Mouse (Mus musculus): ENCODE data around the gene Bend5. TPM values are rescaled to one million over a fixed set of nuclear protein-coding genes. Genes with fewer than 3 reads are reported as not detected.
A peak's percentile ranks its signal among the peaks of the same experiment; 100 is the strongest.

The Bend5 gene
- polyA plus RNA-seq, 1 experiment from 2014 or later, result 17.7 TPM

DNA sequence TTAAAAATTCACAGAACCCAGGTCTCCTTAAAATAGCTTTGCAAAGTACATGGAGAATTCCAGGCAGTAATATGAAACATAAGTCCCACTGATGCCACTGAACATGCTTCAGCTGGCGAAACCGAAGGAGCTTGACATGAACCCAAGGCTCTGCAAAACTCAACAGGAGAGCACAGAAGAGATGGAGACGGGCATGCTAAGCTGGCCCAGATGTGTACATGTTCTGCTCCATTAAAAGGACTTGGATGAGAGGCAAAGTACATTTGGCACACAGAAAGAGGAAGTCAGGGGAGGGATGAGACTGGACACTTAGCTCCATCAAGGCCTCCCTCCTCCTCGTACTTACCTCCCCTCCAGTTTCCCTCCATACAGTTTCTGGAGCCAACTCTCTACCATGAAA, 4.1 kb upstream of the Bend5 start:
- Histone ChIP-seq H3K9me3 (replicated peaks; ENCODE audit: control insufficient read depth, low read length) (no peaks in the 10 kb centered on the region), H3K27ac (ENCODE audit: low read depth, low read length) (no peak overlapping the region), H3K36me3 (ENCODE audit: control insufficient read depth, insufficient read depth, low read length) (no peaks in the 10 kb centered on the region), H3K27me3 (ENCODE audit: control insufficient read depth, insufficient read depth, low read length) (no peaks in the 10 kb centered on the region), H3K4me3 (ENCODE audit: low read depth, low read length) (no peak overlapping the region), H3K9ac (ENCODE audit: low read depth, low read length) (no peak overlapping the region), H3K4me2 (no peak overlapping the region), H3K4me1 (ENCODE audit: control insufficient read depth, insufficient read depth, low read length) (peaks cover 2% of the 10 kb centered on the region; the same call in 1 of the 2 replicates)
- 85% methylated on average over 4 of the region's 4 CpGs for WGBS (ENCODE audit: insufficient replicate concordance)
- ATAC-seq (replicated peaks; ENCODE audit: insufficient number of reproducible peaks, low FRiP score, low TSS enrichment), result no peak

GRCm38 (mm10) chr4:111414399-111414798, 407 bp upstream of the Bend5 start:
- 1% methylated on average over 6 of the region's 6 CpGs for WGBS (ENCODE audit: insufficient replicate concordance)
- Histone ChIP-seq H3K27ac (ENCODE audit: low read depth, low read length) (no peak overlapping the region), H3K4me1 (ENCODE audit: control insufficient read depth, insufficient read depth, low read length) (peaks cover 7% of the 10 kb centered on the region; the same call in 1 of the 2 replicates), H3K4me3 (ENCODE audit: low read depth, low read length) (peak overlapping the region; percentile 87), H3K4me2 (peak overlapping the region; percentile 72), H3K36me3 (ENCODE audit: control insufficient read depth, insufficient read depth, low read length) (peaks cover 4% of the 10 kb centered on the region; the same call in 1 of the 2 replicates), H3K9me3 (replicated peaks; ENCODE audit: control insufficient read depth, low read length) (no peaks in the 10 kb centered on the region), H3K27me3 (ENCODE audit: control insufficient read depth, insufficient read depth, low read length) (no peaks in the 10 kb centered on the region), H3K9ac (ENCODE audit: low read depth, low read length) (peak overlapping the region; percentile 90)
- no peak for ATAC-seq (replicated peaks; ENCODE audit: insufficient number of reproducible peaks, low FRiP score, low TSS enrichment)

- 66% methylated on average over 3 of the region's 3 CpGs for WGBS (ENCODE audit: insufficient replicate concordance)
- Histone ChIP-seq H3K9me3 (replicated peaks; ENCODE audit: control insufficient read depth, low read length) (no peaks in the 10 kb centered on the region), H3K4me1 (ENCODE audit: control insufficient read depth, insufficient read depth, low read length) (peaks cover 7% of the 10 kb centered on the region; the same call in 1 of the 2 replicates), H3K9ac (ENCODE audit: low read depth, low read length) (peak overlapping the region; percentile 90; the same call in 1 of the 2 replicates), H3K4me3 (ENCODE audit: low read depth, low read length) (peak overlapping the region; percentile 87), H3K27me3 (ENCODE audit: control insufficient read depth, insufficient read depth, low read length) (no peaks in the 10 kb centered on the region), H3K36me3 (ENCODE audit: control insufficient read depth, insufficient read depth, low read length) (peaks cover 4% of the 10 kb centered on the region; the same call in 1 of the 2 replicates), H3K4me2 (peak overlapping the region; percentile 72), H3K27ac (ENCODE audit: low read depth, low read length) (no peak overlapping the region)
- ATAC-seq (replicated peaks; ENCODE audit: insufficient number of reproducible peaks, low FRiP score, low TSS enrichment), result no peak
Measured at GRCm38 (mm10) chr4:111416126-111416525, 1.3 kb downstream of the Bend5 start.

GRCm38 (mm10) chr4:111416551-111416950, 1.7 kb downstream of the Bend5 start:
- H3K4me3 ChIP-seq (ENCODE audit: low read depth, low read length), result no peak overlapping the region
- peaks cover 4% of the 10 kb centered on the region; the same call in 1 of the 2 replicates for H3K36me3 ChIP-seq (ENCODE audit: control insufficient read depth, insufficient read depth, low read length)
- no peaks in the 10 kb centered on the region for H3K9me3 ChIP-seq (replicated peaks; ENCODE audit: control insufficient read depth, low read length)
- no peak overlapping the region for H3K9ac ChIP-seq (ENCODE audit: low read depth, low read length)
- 58% methylated on average over 3 of the region's 3 CpGs for WGBS (ENCODE audit: insufficient replicate concordance)
- peak overlapping the region; percentile 72; the same call in 1 of the 2 replicates for H3K4me2 ChIP-seq
- H3K4me1 ChIP-seq (ENCODE audit: control insufficient read depth, insufficient read depth, low read length), result peaks cover 7% of the 10 kb centered on the region; the same call in 1 of the 2 replicates
- H3K27ac ChIP-seq (ENCODE audit: low read depth, low read length), result no peak overlapping the region
- no peak for ATAC-seq (replicated peaks; ENCODE audit: insufficient number of reproducible peaks, low FRiP score, low TSS enrichment)
- H3K27me3 ChIP-seq (ENCODE audit: control insufficient read depth, insufficient read depth, low read length), result no peaks in the 10 kb centered on the region

DNA sequence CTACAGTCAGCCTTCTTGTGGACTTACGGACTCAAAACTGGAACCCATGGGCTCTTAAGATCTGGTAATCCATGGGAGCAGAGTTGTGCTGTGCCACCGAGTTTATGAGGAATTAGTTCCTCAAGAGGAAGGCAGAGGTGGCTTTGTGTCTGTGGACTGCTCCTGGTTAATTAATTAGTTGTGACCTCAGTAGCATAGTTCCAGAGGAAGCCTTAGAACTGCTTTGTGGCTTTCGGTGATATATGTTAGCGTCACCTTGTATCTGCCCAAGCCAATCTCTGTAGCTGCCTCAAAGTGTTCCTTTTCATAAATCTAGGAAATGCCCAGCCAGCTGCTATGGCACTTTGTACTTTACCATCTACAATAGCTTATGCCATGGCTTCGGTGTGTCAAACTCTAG, 2.9 kb downstream of the Bend5 start:
- H3K9me3 ChIP-seq (replicated peaks; ENCODE audit: control insufficient read depth, low read length), result no peaks in the 10 kb centered on the region
- H3K4me2 ChIP-seq, result no peak overlapping the region
- peaks cover 4% of the 10 kb centered on the region; the same call in 1 of the 2 replicates for H3K36me3 ChIP-seq (ENCODE audit: control insufficient read depth, insufficient read depth, low read length)
- ATAC-seq (replicated peaks; ENCODE audit: insufficient number of reproducible peaks, low FRiP score, low TSS enrichment), result no peak
- H3K27ac ChIP-seq (ENCODE audit: low read depth, low read length), result no peak overlapping the region
- H3K4me1 ChIP-seq (ENCODE audit: control insufficient read depth, insufficient read depth, low read length), result peaks cover 7% of the 10 kb centered on the region; the same call in 1 of the 2 replicates
- no peaks in the 10 kb centered on the region for H3K27me3 ChIP-seq (ENCODE audit: control insufficient read depth, insufficient read depth, low read length)
- 83% methylated on average over 5 of the region's 5 CpGs for WGBS (ENCODE audit: insufficient replicate concordance)
- H3K4me3 ChIP-seq (ENCODE audit: low read depth, low read length), result no peak overlapping the region
- no peak overlapping the region for H3K9ac ChIP-seq (ENCODE audit: low read depth, low read length)

DNA sequence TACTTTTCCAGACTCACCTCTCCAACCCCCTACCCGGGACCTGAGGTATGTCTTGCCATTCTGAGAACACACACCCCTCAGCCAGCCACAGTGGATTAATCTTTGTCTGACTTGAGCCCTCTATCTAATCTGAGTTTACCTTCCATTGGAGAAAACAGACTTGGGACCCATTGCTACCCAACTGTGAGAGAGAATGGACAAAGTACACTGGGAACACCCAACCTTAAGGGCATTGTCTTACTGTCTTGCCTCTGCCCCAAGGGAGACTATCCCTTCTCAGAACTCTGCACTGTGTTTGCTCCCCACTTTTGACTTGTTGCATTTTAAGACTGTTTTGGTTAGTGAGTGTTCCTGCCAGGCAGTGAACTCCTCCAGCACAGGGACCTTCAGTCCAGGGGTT, 4.7 kb downstream of the Bend5 start:
- H3K4me1 ChIP-seq (ENCODE audit: control insufficient read depth, insufficient read depth, low read length), result peaks cover 7% of the 10 kb centered on the region; the same call in 1 of the 2 replicates
- H3K4me3 ChIP-seq (ENCODE audit: low read depth, low read length), result no peak overlapping the region
- no peak overlapping the region for H3K4me2 ChIP-seq
- H3K36me3 ChIP-seq (ENCODE audit: control insufficient read depth, insufficient read depth, low read length), result peaks cover 4% of the 10 kb centered on the region; the same call in 1 of the 2 replicates
- H3K9ac ChIP-seq (ENCODE audit: low read depth, low read length), result no peak overlapping the region
- no peak overlapping the region for H3K27ac ChIP-seq (ENCODE audit: low read depth, low read length)
- no peak for ATAC-seq (replicated peaks; ENCODE audit: insufficient number of reproducible peaks, low FRiP score, low TSS enrichment)
- no peaks in the 10 kb centered on the region for H3K27me3 ChIP-seq (ENCODE audit: control insufficient read depth, insufficient read depth, low read length)
- WGBS (ENCODE audit: insufficient replicate concordance), result 69% methylated on average over 1 of the region's 1 CpGs
- H3K9me3 ChIP-seq (replicated peaks; ENCODE audit: control insufficient read depth, low read length), result no peaks in the 10 kb centered on the region

- no peak overlapping the region for H3K4me3 ChIP-seq (ENCODE audit: low read depth, low read length)
- no peaks in the 10 kb centered on the region for H3K27me3 ChIP-seq (ENCODE audit: control insufficient read depth, insufficient read depth, low read length)
- WGBS (ENCODE audit: insufficient replicate concordance), result 81% methylated on average over 3 of the region's 3 CpGs
Measured at GRCm38 (mm10) chr4:111420031-111420430, 5.2 kb downstream of the Bend5 start.

DNA sequence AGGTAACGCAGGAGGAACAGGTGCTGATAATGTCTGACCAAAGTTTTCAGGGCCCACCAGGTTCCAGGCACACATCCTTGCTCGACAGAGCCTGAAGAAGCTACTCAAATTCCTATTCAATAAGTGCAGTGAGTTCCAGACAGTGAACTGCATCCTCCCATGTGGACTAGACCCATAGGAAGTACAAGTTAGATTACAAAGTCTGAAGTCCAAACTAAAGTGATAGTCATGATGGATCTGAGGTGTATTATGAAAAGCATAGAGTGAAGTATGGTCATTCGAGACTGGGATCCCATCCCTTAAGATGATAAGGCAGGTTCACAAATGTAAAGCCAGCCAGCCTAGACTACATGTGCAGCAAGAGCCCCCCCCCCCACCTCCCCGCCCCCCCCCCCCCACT, 6.1 kb downstream of the Bend5 start:
- no peaks in the 10 kb centered on the region for H3K27me3 ChIP-seq (ENCODE audit: control insufficient read depth, insufficient read depth, low read length)
- no peak overlapping the region for H3K4me3 ChIP-seq (ENCODE audit: low read depth, low read length)
- no peaks in the 10 kb centered on the region for H3K9me3 ChIP-seq (replicated peaks; ENCODE audit: control insufficient read depth, low read length)
- no peak overlapping the region for H3K27ac ChIP-seq (ENCODE audit: low read depth, low read length)
- H3K9ac ChIP-seq (ENCODE audit: low read depth, low read length), result no peak overlapping the region
- peaks cover 4% of the 10 kb centered on the region; the same call in 1 of the 2 replicates for H3K36me3 ChIP-seq (ENCODE audit: control insufficient read depth, insufficient read depth, low read length)
- H3K4me2 ChIP-seq, result no peak overlapping the region
- H3K4me1 ChIP-seq (ENCODE audit: control insufficient read depth, insufficient read depth, low read length), result peaks cover 5% of the 10 kb centered on the region; the same call in 1 of the 2 replicates
- 80% methylated on average over 4 of the region's 4 CpGs for WGBS (ENCODE audit: insufficient replicate concordance)
- ATAC-seq (replicated peaks; ENCODE audit: insufficient number of reproducible peaks, low FRiP score, low TSS enrichment), result no peak

More at GRCm38 (mm10) chr4:111420031-111420430, 5.2 kb downstream of the Bend5 start:
- H3K9me3 ChIP-seq (replicated peaks; ENCODE audit: control insufficient read depth, low read length), result no peaks in the 10 kb centered on the region
- H3K36me3 ChIP-seq (ENCODE audit: control insufficient read depth, insufficient read depth, low read length), result peaks cover 4% of the 10 kb centered on the region; the same call in 1 of the 2 replicates
- H3K9ac ChIP-seq (ENCODE audit: low read depth, low read length), result no peak overlapping the region
- no peak overlapping the region for H3K4me2 ChIP-seq
- ATAC-seq (replicated peaks; ENCODE audit: insufficient number of reproducible peaks, low FRiP score, low TSS enrichment), result no peak
- no peak overlapping the region for H3K27ac ChIP-seq (ENCODE audit: low read depth, low read length)
- H3K4me1 ChIP-seq (ENCODE audit: control insufficient read depth, insufficient read depth, low read length), result peaks cover 9% of the 10 kb centered on the region; the same call in 1 of the 2 replicates

DNA sequence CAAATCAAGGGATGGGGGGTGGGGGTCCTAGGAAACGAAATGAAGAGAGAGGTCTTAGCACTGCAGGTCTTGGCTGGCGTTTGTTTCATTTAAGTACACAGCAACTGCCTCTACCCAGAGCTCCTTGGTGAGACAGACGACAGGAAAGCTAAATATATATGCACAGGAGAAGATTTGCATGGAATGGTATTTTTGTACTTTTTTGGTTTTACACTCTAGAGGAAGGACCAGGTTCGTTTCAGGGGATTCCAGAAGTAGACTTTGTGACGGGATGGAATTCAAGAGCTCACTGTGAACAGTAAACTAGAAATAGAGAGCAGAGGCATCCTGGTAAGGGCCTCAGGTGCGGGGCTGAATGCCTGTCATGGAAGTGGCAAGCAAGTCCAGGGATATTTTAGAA, 7.0 kb downstream of the Bend5 start:
- H3K9ac ChIP-seq (ENCODE audit: low read depth, low read length), result no peak overlapping the region

More for the DNA sequence above, 7.0 kb downstream of the Bend5 start:
- no peak for ATAC-seq (replicated peaks; ENCODE audit: insufficient number of reproducible peaks, low FRiP score, low TSS enrichment)
- Histone ChIP-seq H3K36me3 (ENCODE audit: control insufficient read depth, insufficient read depth, low read length) (peaks cover 4% of the 10 kb centered on the region; the same call in 1 of the 2 replicates), H3K9me3 (replicated peaks; ENCODE audit: control insufficient read depth, low read length) (no peaks in the 10 kb centered on the region), H3K27ac (ENCODE audit: low read depth, low read length) (no peak overlapping the region), H3K4me3 (ENCODE audit: low read depth, low read length) (no peak overlapping the region), H3K4me2 (no peak overlapping the region), H3K27me3 (ENCODE audit: control insufficient read depth, insufficient read depth, low read length) (no peaks in the 10 kb centered on the region), H3K4me1 (ENCODE audit: control insufficient read depth, insufficient read depth, low read length) (peaks cover 2% of the 10 kb centered on the region; the same call in 1 of the 2 replicates)
- 75% methylated on average over 6 of the region's 6 CpGs for WGBS (ENCODE audit: insufficient replicate concordance)

Measured in heart, embryonic 11.5 days (tissue).